Mouse (Mus musculus): ENCODE measurements around the gene Cass4. TPM values are rescaled to one million over a fixed set of nuclear protein-coding genes. Genes with fewer than 3 reads are reported as not detected.

Gene Cass4
- polyA plus RNA-seq, 1 experiment from 2014 or later: 0.18 TPM

DNA sequence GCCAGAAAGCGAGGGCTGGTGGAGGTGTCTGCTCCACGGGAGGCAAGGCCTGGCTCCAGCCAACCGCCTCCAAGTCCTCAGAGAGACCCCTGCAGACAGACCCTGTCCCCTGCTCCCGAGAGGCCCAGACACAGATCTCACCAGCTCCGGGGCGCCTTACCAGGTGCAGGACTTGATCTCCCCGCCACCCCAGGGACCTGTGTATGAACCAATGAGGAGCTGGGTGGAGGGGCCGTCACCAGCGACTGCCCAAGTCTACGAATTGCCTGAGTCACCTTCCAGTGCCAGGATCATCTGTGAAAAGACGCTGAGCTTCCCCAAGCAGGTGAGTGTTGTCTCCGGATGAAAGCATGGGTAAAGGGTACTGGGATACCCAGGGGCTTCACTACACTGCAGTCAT, 22.6 kb downstream of the Cass4 start:
- Histone ChIP-seq H3K4me2 (no peak overlapping the region), H3K4me3 (replicated peaks) (no peak overlapping the region), H3K9me3 (no peaks in the 10 kb centered on the region), H3K27ac (no peak overlapping the region), H3K36me3 (replicated peaks) (no peaks in the 10 kb centered on the region), H3K9ac (no peak overlapping the region), H3K27me3 (no peaks in the 10 kb centered on the region), H3K4me1 (peaks cover 7% of the 10 kb centered on the region)
- WGBS: 59% methylated on average over 12 of the region's 12 CpGs
- no peak for ATAC-seq (ENCODE audit: low FRiP score)

GRCm38 (mm10) chr2:172416876-172417275, 23.3 kb downstream of the Cass4 start:
- H3K27me3 ChIP-seq: no peaks in the 10 kb centered on the region
- H3K9ac ChIP-seq: no peak overlapping the region
- 88% methylated on average over 5 of the region's 5 CpGs for WGBS
- H3K4me3 ChIP-seq (replicated peaks): no peak overlapping the region
- no peak for ATAC-seq (ENCODE audit: low FRiP score)
- no peak overlapping the region for H3K27ac ChIP-seq
- H3K9me3 ChIP-seq: no peaks in the 10 kb centered on the region
- H3K36me3 ChIP-seq (replicated peaks): no peaks in the 10 kb centered on the region
- H3K4me1 ChIP-seq: peaks cover 7% of the 10 kb centered on the region
- H3K4me2 ChIP-seq: no peak overlapping the region

DNA sequence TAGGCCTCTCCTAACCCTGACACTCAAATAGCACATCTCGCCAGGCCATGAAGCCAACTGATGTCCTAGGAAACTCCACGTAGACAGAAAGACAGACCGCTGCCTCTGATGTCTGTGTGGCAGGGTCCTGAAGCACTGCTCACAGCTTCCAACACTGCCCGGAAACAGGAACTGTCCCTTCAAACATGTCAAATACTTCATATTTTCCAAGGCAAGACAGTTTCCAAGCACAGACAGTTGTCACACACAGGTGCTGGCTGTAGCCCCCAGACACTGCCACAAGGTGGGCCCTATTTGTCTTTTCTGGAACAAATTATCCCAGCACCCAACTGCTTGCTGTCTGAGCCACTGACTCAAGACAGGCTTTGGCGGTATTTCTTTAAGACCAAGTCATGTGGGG, 24.6 kb downstream of the Cass4 start:
- Histone ChIP-seq H3K36me3 (replicated peaks) (no peaks in the 10 kb centered on the region), H3K27me3 (no peaks in the 10 kb centered on the region; the same call in 1 of the 2 replicates), H3K4me3 (replicated peaks) (no peak overlapping the region), H3K9me3 (no peaks in the 10 kb centered on the region), H3K9ac (no peak overlapping the region), H3K27ac (no peak overlapping the region), H3K4me1 (no peaks in the 10 kb centered on the region), H3K4me2 (no peak overlapping the region)
- ATAC-seq (ENCODE audit: low FRiP score): no peak
- WGBS: 88% methylated on average over 5 of the region's 5 CpGs

GRCm38 (mm10) chr2:172430609-172431008, 37.0 kb downstream of the Cass4 start:
- Histone ChIP-seq H3K4me2 (no peak overlapping the region), H3K4me3 (replicated peaks) (no peak overlapping the region), H3K36me3 (replicated peaks) (no peaks in the 10 kb centered on the region), H3K9ac (no peak overlapping the region), H3K27me3 (peaks cover 4% of the 10 kb centered on the region; the same call in 1 of the 2 replicates), H3K4me1 (no peaks in the 10 kb centered on the region), H3K9me3 (no peaks in the 10 kb centered on the region), H3K27ac (no peak overlapping the region)
- WGBS: 90% methylated on average over 1 of the region's 1 CpGs
- ATAC-seq (ENCODE audit: low FRiP score): no peak

DNA sequence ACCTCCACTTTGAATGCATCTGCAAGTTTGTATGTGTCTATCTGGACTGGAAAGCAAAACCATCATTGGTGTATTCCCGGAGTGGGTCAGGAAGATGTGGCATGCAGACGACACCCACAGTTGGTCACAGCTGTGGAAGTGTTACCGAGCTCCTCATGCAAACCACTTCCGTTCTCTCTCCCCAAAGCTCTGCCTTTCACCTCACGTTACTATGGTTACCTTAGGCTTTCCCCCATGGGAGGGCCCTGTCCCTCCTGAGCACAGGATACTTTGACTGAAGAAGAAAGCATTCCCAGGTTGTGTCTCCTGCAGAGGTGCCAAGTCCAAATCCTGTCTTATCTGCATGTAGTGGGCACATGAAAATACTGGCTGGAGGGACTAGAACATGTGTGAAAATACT, 40.2 kb downstream of the Cass4 start:
- Histone ChIP-seq H3K27ac (no peak overlapping the region), H3K9me3 (no peaks in the 10 kb centered on the region), H3K9ac (no peak overlapping the region), H3K4me1 (no peaks in the 10 kb centered on the region), H3K4me3 (replicated peaks) (no peak overlapping the region), H3K27me3 (peaks cover 4% of the 10 kb centered on the region; the same call in 1 of the 2 replicates), H3K4me2 (no peak overlapping the region), H3K36me3 (replicated peaks) (no peaks in the 10 kb centered on the region)
- 63% methylated on average over 5 of the region's 5 CpGs for WGBS
- ATAC-seq (ENCODE audit: low FRiP score): no peak

- Histone ChIP-seq H3K4me3 (replicated peaks) (no peak overlapping the region), H3K9ac (no peak overlapping the region; the same call in 1 of the 2 replicates), H3K27me3 (peaks cover 4% of the 10 kb centered on the region; the same call in 1 of the 2 replicates), H3K4me2 (no peak overlapping the region), H3K36me3 (replicated peaks) (no peaks in the 10 kb centered on the region), H3K9me3 (no peaks in the 10 kb centered on the region), H3K4me1 (peaks cover 18% of the 10 kb centered on the region), H3K27ac (no peak overlapping the region)
- 79% methylated on average over 16 of the region's 16 CpGs for WGBS
- no peak for ATAC-seq (ENCODE audit: low FRiP score)
These were observed 43.9 kb downstream of the Cass4 start for GRCm38 (mm10) chr2:172437371-172437952.

DNA sequence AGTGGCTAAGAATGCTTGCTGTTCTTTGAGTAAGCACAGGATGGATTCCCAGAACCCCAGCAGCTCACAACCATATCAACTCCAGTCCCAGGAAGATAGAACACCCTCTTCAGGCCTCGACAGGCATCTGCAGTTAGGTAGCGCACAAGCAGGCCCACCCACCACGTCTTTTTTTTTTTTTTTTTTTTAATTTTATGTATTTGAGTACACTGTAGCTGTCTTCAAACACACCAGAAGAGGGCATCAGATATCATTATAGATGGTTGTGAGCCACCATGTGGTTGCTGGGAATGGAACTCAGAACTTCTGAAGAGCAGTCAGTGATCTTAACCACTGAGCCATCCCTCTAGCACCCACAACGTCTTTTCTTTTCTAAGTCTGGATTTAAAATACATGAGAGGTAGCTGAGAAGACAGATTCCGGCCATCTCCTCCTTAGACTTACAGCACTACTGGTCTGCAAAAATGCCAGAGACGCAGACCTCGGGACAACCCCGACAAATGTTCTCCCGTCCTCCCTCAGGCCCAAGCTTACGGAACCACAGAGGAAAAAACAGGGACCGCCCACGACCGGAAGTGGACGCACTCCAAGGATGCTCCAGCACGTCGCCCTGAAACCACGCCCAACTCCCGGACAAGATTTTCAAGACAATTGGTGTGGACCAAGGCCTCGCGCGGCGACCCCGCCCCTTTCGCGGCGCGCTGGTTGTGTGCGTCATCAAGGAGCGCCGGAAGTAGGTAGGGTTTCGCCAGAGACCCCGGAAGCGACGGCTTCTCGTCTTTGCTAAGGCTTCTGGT, 46.4 kb downstream of the Cass4 start, which contains the start of gene Rtf2:
Gene Rtf2, plus strand, starts transcription at position 714 of the 797 bp plus-strand sequence.
- Histone ChIP-seq H3K4me3 (replicated peaks) (peak within 1 kb of the TSS; percentile 74), H3K9me3 (no peaks in the 10 kb centered on the region), H3K27ac (peak within 1 kb of the TSS; percentile 48; the same call in 1 of the 2 replicates), H3K27me3 (peaks cover 4% of the 10 kb centered on the region; the same call in 1 of the 2 replicates), H3K9ac (peak within 1 kb of the TSS; percentile 67), H3K4me1 (peaks cover 18% of the 10 kb centered on the region), H3K36me3 (replicated peaks) (peaks cover 4% of the 10 kb centered on the region; the same call in 1 of the 2 replicates), H3K4me2 (peak within 1 kb of the TSS; percentile 77)
- peak; percentile 98 for ATAC-seq (ENCODE audit: low FRiP score)
- 2% methylated on average over 35 of the region's 35 CpGs for WGBS

- ATAC-seq (ENCODE audit: low FRiP score): peak; percentile 75
- H3K27ac ChIP-seq: no peak overlapping the region; the same call in 1 of the 2 replicates
- peaks cover 9% of the 10 kb centered on the region for H3K36me3 ChIP-seq (replicated peaks)
- peak overlapping the region; percentile 67 for H3K9ac ChIP-seq
- WGBS: 2% methylated on average over 21 of the region's 21 CpGs
- no peaks in the 10 kb centered on the region for H3K27me3 ChIP-seq
- H3K4me1 ChIP-seq: peaks cover 18% of the 10 kb centered on the region
- H3K4me2 ChIP-seq: peak overlapping the region; percentile 77
- H3K9me3 ChIP-seq: no peaks in the 10 kb centered on the region
- H3K4me3 ChIP-seq (replicated peaks): peak overlapping the region; percentile 74
These were observed 47.0 kb downstream of the Cass4 start for GRCm38 (mm10) chr2:172440640-172441005.

DNA sequence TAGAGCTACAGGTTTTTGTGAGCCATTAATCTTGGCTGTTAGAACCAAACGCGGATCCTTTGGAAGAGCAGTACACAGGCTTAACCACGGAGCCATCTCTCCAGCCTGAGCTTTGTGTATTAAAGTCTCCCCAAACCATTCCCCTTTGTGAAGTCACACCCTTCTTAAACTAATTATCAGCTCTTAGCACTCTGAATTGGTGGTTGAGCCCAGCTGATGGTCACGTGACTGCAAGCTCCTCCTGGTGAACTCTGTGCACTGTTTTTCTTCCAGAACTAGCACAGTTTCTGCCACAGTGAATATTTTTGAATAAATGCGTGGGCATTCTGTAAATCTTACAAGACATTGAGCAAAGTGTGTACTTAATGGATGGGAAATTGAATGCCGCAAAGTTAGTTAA, 47.6 kb downstream of the Cass4 start:
- peak overlapping the region; percentile 77 for H3K4me2 ChIP-seq
- ATAC-seq (ENCODE audit: low FRiP score): no peak
- 35% methylated on average over 6 of the region's 6 CpGs for WGBS
- peaks cover 18% of the 10 kb centered on the region for H3K4me1 ChIP-seq
- H3K9me3 ChIP-seq: no peaks in the 10 kb centered on the region
- peak overlapping the region; percentile 74 for H3K4me3 ChIP-seq (replicated peaks)
- H3K36me3 ChIP-seq (replicated peaks): peaks cover 15% of the 10 kb centered on the region
- H3K27me3 ChIP-seq: no peaks in the 10 kb centered on the region
- H3K9ac ChIP-seq: peak overlapping the region; percentile 67
- no peak overlapping the region for H3K27ac ChIP-seq

DNA sequence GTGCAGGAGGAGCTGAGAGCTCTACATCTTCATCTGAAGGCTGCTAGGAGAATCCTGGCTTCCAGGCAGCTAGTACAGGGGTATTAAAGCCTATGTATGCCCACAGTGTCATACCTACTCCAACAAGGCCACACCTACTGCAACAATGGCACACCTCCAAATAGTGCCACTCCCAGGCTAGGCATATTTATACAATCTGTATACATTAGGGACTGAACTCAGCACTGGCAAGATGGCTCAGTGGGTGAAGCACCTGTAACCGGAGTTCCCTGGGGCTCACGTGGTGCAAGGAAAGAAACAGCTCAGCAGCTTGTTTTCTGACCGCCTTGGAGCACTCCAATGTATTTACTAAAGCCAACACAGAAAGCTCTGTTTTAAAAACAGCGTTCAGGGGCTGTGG, 52.0 kb downstream of the Cass4 start:
- no peak overlapping the region for H3K4me3 ChIP-seq (replicated peaks)
- H3K9me3 ChIP-seq: no peaks in the 10 kb centered on the region
- peaks cover 59% of the 10 kb centered on the region for H3K36me3 ChIP-seq (replicated peaks)
- ATAC-seq (ENCODE audit: low FRiP score): no peak
- 91% methylated on average over 4 of the region's 4 CpGs for WGBS
- H3K27ac ChIP-seq: no peak overlapping the region
- H3K27me3 ChIP-seq: no peaks in the 10 kb centered on the region
- no peak overlapping the region for H3K9ac ChIP-seq
- H3K4me2 ChIP-seq: no peak overlapping the region
- peaks cover 12% of the 10 kb centered on the region for H3K4me1 ChIP-seq

GRCm38 (mm10) chr2:172447317-172447716, 53.7 kb downstream of the Cass4 start:
- Histone ChIP-seq H3K9ac (no peak overlapping the region), H3K9me3 (no peaks in the 10 kb centered on the region), H3K27me3 (no peaks in the 10 kb centered on the region), H3K36me3 (replicated peaks) (peaks cover 74% of the 10 kb centered on the region), H3K4me2 (no peak overlapping the region), H3K4me3 (replicated peaks) (no peak overlapping the region), H3K27ac (no peak overlapping the region), H3K4me1 (no peaks in the 10 kb centered on the region)
- WGBS: 85% methylated on average over 6 of the region's 6 CpGs
- ATAC-seq (ENCODE audit: low FRiP score): no peak

GRCm38 (mm10) chr2:172448329-172448728, 54.7 kb downstream of the Cass4 start:
- H3K4me2 ChIP-seq: no peak overlapping the region
- H3K4me1 ChIP-seq: no peaks in the 10 kb centered on the region
- H3K9me3 ChIP-seq: no peaks in the 10 kb centered on the region
- no peak for ATAC-seq (ENCODE audit: low FRiP score)
- no peak overlapping the region for H3K4me3 ChIP-seq (replicated peaks)
- peaks cover 84% of the 10 kb centered on the region for H3K36me3 ChIP-seq (replicated peaks)
- no peak overlapping the region for H3K9ac ChIP-seq
- no peak overlapping the region for H3K27ac ChIP-seq
- no peaks in the 10 kb centered on the region for H3K27me3 ChIP-seq
- WGBS: 94% methylated on average over 4 of the region's 4 CpGs

Measured in forebrain, embryonic 12.5 days (tissue).